Mouse (Mus musculus) limb, embryonic 10.5 days (tissue): ENCODE measurements around the gene Guca1b. TPM values are rescaled to one million over a fixed set of nuclear protein-coding genes. Genes with fewer than 3 reads are reported as not detected.

Experiments used
- polyA plus RNA-seq: library from polyadenylated mRNA; unstranded; fragments of >200 nt; fragmentation: Nextera tagmentation; extraction: Ambion mirVana; gene quantifications from 2 replicates; pipeline ENCODE4 v1.2.1, GENCODE M21; 2016

Gene Guca1b
- polyA plus RNA-seq, 1 experiment from 2014 or later = 0.61 TPM

Other genes starting within 250 kb of the Guca1b start
- gene Mrps10, start 16.5 kb upstream of the Guca1b start, polyA plus RNA-seq = 89.9 and 106 TPM in 2 replicates
- 0.29 and 0.34 TPM in 2 replicates for gene Guca1a, start 15.2 kb downstream of the Guca1b start, polyA plus RNA-seq
- gene AI661453, start 51.2 kb downstream of the Guca1b start, polyA plus RNA-seq = 0.23 and 0.33 TPM in 2 replicates
- 0.24 and 0.31 TPM in 2 replicates for gene 1700001C19Rik, start 52.0 kb downstream of the Guca1b start, polyA plus RNA-seq
- gene Taf8, start 116.9 kb downstream of the Guca1b start, polyA plus RNA-seq = 32.1 and 36.8 TPM in 2 replicates
- gene Ccnd3, start 119.7 kb downstream of the Guca1b start, polyA plus RNA-seq = 405 and 413 TPM in 2 replicates
- 41.3 and 48.3 TPM in 2 replicates for gene Bysl, start 226.1 kb downstream of the Guca1b start, polyA plus RNA-seq
- 51.6 and 53.4 TPM in 2 replicates for gene Med20, start 226.2 kb downstream of the Guca1b start, polyA plus RNA-seq
- 0.81 and 2.1 TPM in 2 replicates for gene Gm20517, start 226.2 kb downstream of the Guca1b start, polyA plus RNA-seq
- gene Usp49, start 245.3 kb downstream of the Guca1b start, polyA plus RNA-seq = 5.5 and 6.8 TPM in 2 replicates